Mouse (Mus musculus): ENCODE measurements around the gene Zbtb3.

- no peak for TF ChIP-seq CTCF (IDR thresholded peaks at IDR 0.05; ENCODE audit: extremely low read depth, insufficient read depth, insufficient read length, insufficient replicate concordance)
- no peak for TF ChIP-seq POLR2A (IDR thresholded peaks at IDR 0.05; ENCODE audit: low read depth, low read length)
These were observed 48.1 kb downstream of the Zbtb3 start, which contains the start of gene Lrrn4cl for GRCm38 (mm10) chr19:8850402-8850901.
